Mouse (Mus musculus): ENCODE data around the gene Clvs2.

Gene Clvs2

GRCm38 (mm10) chr10:33624131-33624879 is at the start of gene Clvs2:
Gene Clvs2, minus strand, starts transcription at chr10:33624769.
- in situ Hi-C loops (cut with MboI, MseI) = no loop called here

DNA sequence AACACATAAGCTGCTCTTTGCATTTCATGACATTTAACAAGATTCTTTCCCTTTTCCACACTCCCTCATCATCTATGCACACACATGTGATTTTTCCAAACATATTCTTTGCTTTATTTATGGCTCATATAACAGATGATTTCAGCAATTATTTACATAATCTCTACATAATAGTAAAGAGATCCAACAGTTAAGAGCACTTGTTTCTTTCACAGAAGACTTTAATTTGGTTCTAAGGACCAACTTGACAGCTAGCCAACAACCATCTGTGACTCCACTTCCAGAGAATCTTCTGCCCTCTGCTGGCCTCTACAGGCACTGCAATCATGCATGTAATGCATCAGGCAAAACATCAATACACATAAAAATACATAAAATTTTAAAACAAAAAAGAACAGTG is 28.6 kb upstream of the Clvs2 start:
- in situ Hi-C loops (cut with MboI, MseI) = no loop called here

GRCm38 (mm10) chr10:33623577-33623991 is 985 bp downstream of the Clvs2 start:
- in situ Hi-C loops (cut with MboI, MseI) = no loop called here

DNA sequence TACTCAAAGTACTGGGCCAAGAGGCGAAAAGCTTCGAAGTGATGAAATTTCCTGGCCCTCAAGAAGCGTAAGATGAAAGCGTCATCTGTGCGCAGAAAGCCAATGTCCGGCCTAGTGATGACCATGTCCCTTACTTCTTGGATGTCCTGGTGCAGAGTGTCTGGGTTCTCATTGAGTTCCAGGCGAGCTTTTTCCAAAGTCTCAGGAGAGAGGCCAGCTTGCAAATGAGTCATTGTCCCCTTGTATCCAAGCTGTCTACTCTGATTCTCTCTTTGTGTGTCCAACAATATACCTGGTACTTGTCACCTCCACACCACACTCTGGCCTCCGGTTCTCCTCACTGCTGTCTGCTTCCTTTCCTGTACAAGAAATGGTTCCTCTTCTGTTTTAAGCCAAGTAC is 1.9 kb downstream of the Clvs2 start:
- in situ Hi-C loops (cut with MboI, MseI) = no loop called here

- in situ Hi-C loops (cut with MboI, MseI) = no loop called here
These were observed 8.4 kb downstream of the Clvs2 start for GRCm38 (mm10) chr10:33616207-33616606.

- in situ Hi-C loops (cut with MboI, MseI) = no loop called here
These were observed 11.4 kb downstream of the Clvs2 start for GRCm38 (mm10) chr10:33613197-33613596.

DNA sequence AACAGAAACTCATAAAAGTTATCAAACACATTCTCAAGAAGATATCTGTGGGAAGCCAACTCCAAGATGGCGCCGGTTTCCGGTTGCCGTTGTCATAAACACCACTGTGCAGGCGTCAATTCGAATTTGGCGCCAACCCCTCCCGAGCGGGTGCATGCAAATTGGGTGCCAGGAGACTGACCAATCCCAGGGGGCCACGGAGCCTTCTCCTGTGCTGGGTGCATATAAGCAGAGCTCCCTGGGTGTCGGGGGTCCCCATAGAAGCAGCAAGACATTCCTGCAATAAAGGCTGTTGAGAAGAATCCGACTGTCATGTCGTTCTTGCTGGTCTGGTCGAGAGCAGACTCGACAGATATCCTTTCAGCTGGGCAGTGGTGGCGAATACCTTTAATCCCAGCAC is 31.8 kb downstream of the Clvs2 start:
- in situ Hi-C loops (cut with MboI, MseI) = no loop called here

- in situ Hi-C loops (cut with MboI, MseI) = no loop called here
These were observed 35.8 kb downstream of the Clvs2 start for GRCm38 (mm10) chr10:33588800-33589199.

DNA sequence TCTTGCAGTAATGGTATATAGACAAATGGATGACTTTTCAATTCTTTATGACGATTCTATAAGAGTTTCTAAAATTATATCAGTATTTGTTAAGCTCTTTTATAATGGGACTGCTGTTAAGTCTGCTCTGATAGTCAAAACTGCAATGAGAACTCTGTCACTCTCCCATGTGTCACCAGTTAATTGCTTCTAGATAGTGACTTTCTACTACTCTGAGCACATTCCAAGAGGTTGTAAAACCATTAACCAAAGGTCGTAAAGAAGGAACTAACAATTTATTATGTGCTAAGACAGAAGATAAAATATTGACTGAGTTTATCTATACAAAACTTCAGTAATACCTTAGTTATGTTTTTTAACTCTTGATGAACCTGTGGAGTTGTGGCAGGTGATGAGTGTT is 37.5 kb downstream of the Clvs2 start:
- in situ Hi-C loops (cut with MboI, MseI) = no loop called here

GRCm38 (mm10) chr10:33558081-33558480 is 66.5 kb downstream of the Clvs2 start:
- in situ Hi-C loops (cut with MboI, MseI) = no loop called here

- in situ Hi-C loops (cut with MboI, MseI) = no loop called here
These were observed 84.2 kb downstream of the Clvs2 start for GRCm38 (mm10) chr10:33540331-33540730.

All from T-helper 1 cell (primary cell).